Mouse (Mus musculus) kidney, adult 2 months (tissue): ENCODE data around the gene Adcy7.

Experiments used
- CTCF ChIP-seq: fragments of 200-500 bp; conservative IDR thresholded peaks from 2 replicates; pipeline ENCODE4 v1.5.1; 2011; ENCODE audit warnings: low read depth, mild to moderate bottlenecking, control low read depth, low read length, moderate library complexity, mixed read lengths; ENCODE audit not compliant: insufficient read depth, insufficient read length
- POLR2A ChIP-seq: fragments of 200-500 bp; IDR thresholded peaks from one replicate; pipeline ENCODE4 v1.6.1; 2011; ENCODE audit warnings: low read depth, low read length, control low read depth

GRCm38 (mm10) chr8:88357946-88358345, 85.7 kb downstream of the Adcy7 start:
- TF ChIP-seq CTCF (no peak), POLR2A (no peak)
